Mouse (Mus musculus) MEL (cell line): ENCODE measurements at regions not wholly inside any gene's neighbourhood (a gene's known extent, or its start where the extent isn't known, plus 50 kb on each side); places are given as distances from the start of the nearest gene placed in this dataset.

ENCODE experiments used
- DNase-seq: peaks from one replicate; pipeline ENCODE4 v3.0.0; 2011; ENCODE audit warnings: low read depth, low spot score
- H3K27ac ChIP-seq: 2 replicates; pipeline ENCODE4 v1.5.1; 2012; ENCODE audit warnings: low read depth, mild to moderate bottlenecking, control low read depth, low read length, moderate library complexity; ENCODE audit not compliant: control insufficient read depth
- H3K27me3 ChIP-seq, 2 experiments: fragments of 150-350 bp in 1 of 2; sonication (generic) in 1 of 2; 2 replicates each; pipeline ENCODE4 v1.6.1; 2012; ENCODE audit warnings: low read length in 2 of 2, mild to moderate bottlenecking in 2 of 2, improper control_type of control experiment in 1 of 2, moderate library complexity in 1 of 2; ENCODE audit not compliant: insufficient read depth in 2 of 2, control insufficient read depth in 1 of 2
- H3K36me3 ChIP-seq, 2 experiments: 2 replicates each; pipeline ENCODE4 v1.6.1; 2012 to 2014; ENCODE audit warnings: low read length in 2 of 2, improper control_type of control experiment in 1 of 2, inconsistent platforms in 1 of 2, mild to moderate bottlenecking in 1 of 2; ENCODE audit not compliant: insufficient read depth in 2 of 2, control insufficient read depth in 1 of 2
- H3K4me1 ChIP-seq, 2 experiments: fragments of 150-350 bp in 1 of 2; sonication (generic) in 1 of 2; 2 replicates each; pipeline ENCODE4 v1.6.1; 2012; ENCODE audit warnings: low read length in 2 of 2, improper control_type of control experiment in 1 of 2, mild to moderate bottlenecking in 1 of 2; ENCODE audit not compliant: insufficient read depth in 2 of 2, control insufficient read depth in 1 of 2
- H3K4me3 ChIP-seq, 2 experiments: fragments of 150-350 bp in 1 of 2; sonication (generic) in 1 of 2; 2 replicates each; pipeline ENCODE4 v1.5.1; 2012; ENCODE audit warnings: low read depth in 2 of 2, low read length in 2 of 2, mild to moderate bottlenecking in 2 of 2, moderate library complexity in 2 of 2, control low read depth in 1 of 2, improper control_type of control experiment in 1 of 2; ENCODE audit not compliant: control insufficient read depth in 1 of 2, insufficient read depth in 1 of 2
- H3K79me2 ChIP-seq: 2 replicates; pipeline ENCODE4 v1.6.1; 2012; ENCODE audit warnings: mild to moderate bottlenecking, low read length, moderate library complexity; ENCODE audit not compliant: control insufficient read depth, poor library complexity, insufficient read depth
- H3K9ac ChIP-seq: 2 replicates; pipeline ENCODE4 v1.6.1; 2012; ENCODE audit warnings: low read depth, mild to moderate bottlenecking, control low read depth, low read length, moderate library complexity; ENCODE audit not compliant: control insufficient read depth, poor library complexity, severe bottlenecking
- H3K9me3 ChIP-seq: fragments of 150-350 bp; sonication (generic); replicated peaks from 2 replicates; pipeline ENCODE4 v1.6.1; 2012; ENCODE audit warnings: mild to moderate bottlenecking, low read length, improper control_type of control experiment, moderate library complexity; ENCODE audit not compliant: insufficient read depth
- CHD2 ChIP-seq: IDR thresholded peaks from 2 replicates; pipeline ENCODE4 v1.6.1; 2011; ENCODE audit warnings: low read length, improper control_type of control experiment
- CTCF ChIP-seq, 3 experiments: IDR thresholded peaks in 2 of 3; conservative IDR thresholded peaks in 1 of 3; 2 replicates each; pipeline ENCODE4 v1.5.1; 2011 to 2012; ENCODE audit warnings: low read length in 3 of 3, low read depth in 2 of 3, mild to moderate bottlenecking in 2 of 3, improper control_type of control experiment in 1 of 3, inconsistent platforms in 1 of 3, mixed read lengths in 1 of 3, moderate library complexity in 1 of 3; ENCODE audit not compliant: control insufficient read depth in 1 of 3, insufficient read depth in 1 of 3, poor library complexity in 1 of 3, severe bottlenecking in 1 of 3
- E2F4 ChIP-seq: IDR thresholded peaks from 2 replicates; pipeline ENCODE4 v1.6.1; 2011; ENCODE audit warnings: low read depth, low read length, improper control_type of control experiment, borderline replicate concordance
- ELF1 ChIP-seq: IDR thresholded peaks from 2 replicates; pipeline ENCODE4 v1.6.1; 2014; ENCODE audit warnings: low read depth, mild to moderate bottlenecking, inconsistent platforms, low read length, improper control_type of control experiment, moderate library complexity
- MAX ChIP-seq: IDR thresholded peaks from 2 replicates; pipeline ENCODE4 v1.6.1; 2011; ENCODE audit warnings: low read length, improper control_type of control experiment
- MAZ ChIP-seq: IDR thresholded peaks from 2 replicates; pipeline ENCODE4 v1.6.1; 2012; ENCODE audit warnings: low read depth, mild to moderate bottlenecking, inconsistent platforms, low read length, improper control_type of control experiment
- MEF2A ChIP-seq: IDR thresholded peaks from 2 replicates; pipeline ENCODE4 v1.6.1; 2014; ENCODE audit warnings: low read depth, mild to moderate bottlenecking, inconsistent platforms, low read length, improper control_type of control experiment; ENCODE audit not compliant: poor library complexity, insufficient replicate concordance, severe bottlenecking; ENCODE audit errors: extremely low read depth
- MYC ChIP-seq: IDR thresholded peaks from 2 replicates; pipeline ENCODE4 v1.6.1; 2011; ENCODE audit warnings: low read depth, mild to moderate bottlenecking, low read length, improper control_type of control experiment, moderate library complexity
- NELFE ChIP-seq: IDR thresholded peaks from 2 replicates; pipeline ENCODE4 v1.6.1; 2011; ENCODE audit warnings: low read depth, low read length, improper control_type of control experiment
- NRF1 ChIP-seq: IDR thresholded peaks from 2 replicates; pipeline ENCODE4 v1.6.1; 2014; ENCODE audit warnings: low read depth, mild to moderate bottlenecking, inconsistent platforms, low read length, improper control_type of control experiment, moderate library complexity; ENCODE audit not compliant: poor library complexity, insufficient read depth, severe bottlenecking
- RAD21 ChIP-seq: IDR thresholded peaks from 2 replicates; pipeline ENCODE4 v1.6.1; 2011; ENCODE audit warnings: mild to moderate bottlenecking, low read depth, low read length, improper control_type of control experiment
- RCOR1 ChIP-seq: IDR thresholded peaks from 2 replicates; pipeline ENCODE4 v1.6.1; 2012; ENCODE audit warnings: low read depth, mild to moderate bottlenecking, inconsistent platforms, low read length, improper control_type of control experiment
- SIN3A ChIP-seq: IDR thresholded peaks from 2 replicates; pipeline ENCODE4 v1.6.1; 2012; ENCODE audit warnings: low read length, improper control_type of control experiment, inconsistent platforms
- SMC3 ChIP-seq: IDR thresholded peaks from 2 replicates; pipeline ENCODE4 v1.6.1; 2011; ENCODE audit warnings: low read depth, low read length, improper control_type of control experiment
- TAL1 ChIP-seq: IDR thresholded peaks from 2 replicates; pipeline ENCODE4 v1.6.1; 2012; ENCODE audit warnings: mild to moderate bottlenecking, inconsistent platforms, low read length, moderate library complexity, mixed read lengths
- TBP ChIP-seq: IDR thresholded peaks from 2 replicates; pipeline ENCODE4 v1.8.0; 2011; ENCODE audit warnings: low read depth, low read length, improper control_type of control experiment
- UBTF ChIP-seq: IDR thresholded peaks from 2 replicates; pipeline ENCODE4 v1.6.1; 2012; ENCODE audit warnings: low read depth, mild to moderate bottlenecking, inconsistent platforms, low read length, improper control_type of control experiment, moderate library complexity, borderline replicate concordance; ENCODE audit not compliant: insufficient read depth
- ZKSCAN1 ChIP-seq: IDR thresholded peaks from 2 replicates; pipeline ENCODE4 v1.6.1; 2012; ENCODE audit warnings: low read depth, mild to moderate bottlenecking, inconsistent platforms, low read length, improper control_type of control experiment, moderate library complexity
- ZMIZ1 ChIP-seq: IDR thresholded peaks from 2 replicates; pipeline ENCODE4 v1.6.1; 2012; ENCODE audit warnings: low read depth, mild to moderate bottlenecking, inconsistent platforms, low read length, improper control_type of control experiment, moderate library complexity

- Histone ChIP-seq H3K9me3 (no peaks in the 10 kb centered on the region), H3K27me3 (no peaks in the 10 kb centered on the region), H3K36me3 (no peaks in the 10 kb centered on the region), H3K27ac (no peak overlapping the region), H3K9ac (no peak overlapping the region), H3K4me1 (no peaks in the 10 kb centered on the region), H3K79me2 (no peaks in the 10 kb centered on the region), H3K4me3 (no peak overlapping the region)
- DNase-seq = no peak
- no peak for TF ChIP-seq ZKSCAN1
- no peak for TF ChIP-seq CTCF (IDR thresholded peaks at IDR 0.05 in 2 of 3, conservative IDR thresholded peaks at IDR 0.05 in 1 of 3; ENCODE audit: control insufficient read depth in 1 of 3, insufficient read depth in 1 of 3, low read depth in 2 of 3, low read length in 3 of 3, poor library complexity in 1 of 3, severe bottlenecking in 1 of 3)
- TF ChIP-seq MAX = no peak
- no peak for TF ChIP-seq NRF1
- TF ChIP-seq CHD2 = no peak
- no peak for TF ChIP-seq SMC3
- TF ChIP-seq RCOR1 = no peak
- no peak for TF ChIP-seq MEF2A
- no peak for TF ChIP-seq SIN3A
- TF ChIP-seq MYC = no peak
- no peak for TF ChIP-seq TBP
- TF ChIP-seq ZMIZ1 = no peak
- TF ChIP-seq TAL1 = no peak
- no peak for TF ChIP-seq MAZ
These were observed 430.6 kb upstream of the Ubash3b start for GRCm38 (mm10) chr9:41592101-41592500.

- H3K79me2 ChIP-seq = no peaks in the 10 kb centered on the region
- no peak overlapping the region for H3K4me3 ChIP-seq
- H3K27ac ChIP-seq = no peak overlapping the region
- H3K4me1 ChIP-seq = no peaks in the 10 kb centered on the region
- H3K9ac ChIP-seq = no peak overlapping the region
- no peaks in the 10 kb centered on the region for H3K27me3 ChIP-seq
- H3K9me3 ChIP-seq = no peaks in the 10 kb centered on the region
- H3K36me3 ChIP-seq = no peaks in the 10 kb centered on the region
- no peak for TF ChIP-seq CTCF (IDR thresholded peaks at IDR 0.05 in 2 of 3, conservative IDR thresholded peaks at IDR 0.05 in 1 of 3; ENCODE audit: control insufficient read depth in 1 of 3, insufficient read depth in 1 of 3, low read depth in 2 of 3, low read length in 3 of 3, poor library complexity in 1 of 3, severe bottlenecking in 1 of 3)
- no peak for TF ChIP-seq NELFE
- no peak for TF ChIP-seq ELF1
- TF ChIP-seq E2F4 = no peak
- TF ChIP-seq UBTF = no peak
- no peak for TF ChIP-seq RAD21
- no peak for DNase-seq
These were observed 428.7 kb upstream of the Ubash3b start for GRCm38 (mm10) chr9:41590164-41590563.
